Mouse (Mus musculus): Measurements from ENCODE around the gene Tbx15. TPM values are rescaled to one million over a fixed set of nuclear protein-coding genes. Genes with fewer than 3 reads are reported as not detected.

Tbx15 gene
- polyA plus RNA-seq, 1 experiment from 2014 or later: 1.1 TPM

- H3K27me3 ChIP-seq (ENCODE audit: control insufficient read depth, insufficient read depth, low read length): no peaks in the 10 kb centered on the region
- H3K4me1 ChIP-seq (ENCODE audit: control insufficient read depth, insufficient read depth, low read length): no peaks in the 10 kb centered on the region
- H3K27ac ChIP-seq (ENCODE audit: low read length): no peak overlapping the region
- ATAC-seq (ENCODE audit: insufficient read depth, low FRiP score): no peak
- no peaks in the 10 kb centered on the region for H3K36me3 ChIP-seq (ENCODE audit: control insufficient read depth, insufficient read depth, low read length)
- no peak overlapping the region for H3K4me2 ChIP-seq (ENCODE audit: low read depth, low read length)
- H3K9me3 ChIP-seq (replicated peaks; ENCODE audit: control insufficient read depth, low read length): no peaks in the 10 kb centered on the region
- no peak overlapping the region for H3K4me3 ChIP-seq (replicated peaks; ENCODE audit: low read length)
- WGBS: 64% methylated on average over 7 of the region's 7 CpGs
- no peak overlapping the region for H3K9ac ChIP-seq (ENCODE audit: low read length)
Measured at GRCm38 (mm10) chr3:99311943-99312635, 71.9 kb downstream of the Tbx15 start.

- H3K27ac ChIP-seq (ENCODE audit: low read length): no peak overlapping the region
- no peak overlapping the region for H3K9ac ChIP-seq (ENCODE audit: low read length)
- no peaks in the 10 kb centered on the region for H3K9me3 ChIP-seq (replicated peaks; ENCODE audit: control insufficient read depth, low read length)
- H3K4me1 ChIP-seq (ENCODE audit: control insufficient read depth, insufficient read depth, low read length): no peaks in the 10 kb centered on the region
- WGBS: 91% methylated on average over 2 of the region's 2 CpGs
- H3K36me3 ChIP-seq (ENCODE audit: control insufficient read depth, insufficient read depth, low read length): no peaks in the 10 kb centered on the region
- H3K4me3 ChIP-seq (replicated peaks; ENCODE audit: low read length): no peak overlapping the region
- ATAC-seq (ENCODE audit: insufficient read depth, low FRiP score): no peak
- H3K4me2 ChIP-seq (ENCODE audit: low read depth, low read length): no peak overlapping the region
- no peaks in the 10 kb centered on the region for H3K27me3 ChIP-seq (ENCODE audit: control insufficient read depth, insufficient read depth, low read length)
Measured at GRCm38 (mm10) chr3:99322345-99322744, 82.2 kb downstream of the Tbx15 start.

- H3K36me3 ChIP-seq (ENCODE audit: control insufficient read depth, insufficient read depth, low read length): no peaks in the 10 kb centered on the region
- no peaks in the 10 kb centered on the region for H3K9me3 ChIP-seq (replicated peaks; ENCODE audit: control insufficient read depth, low read length)
- WGBS: 78% methylated on average over 5 of the region's 5 CpGs
- H3K27ac ChIP-seq (ENCODE audit: low read length): no peak overlapping the region
- no peaks in the 10 kb centered on the region for H3K4me1 ChIP-seq (ENCODE audit: control insufficient read depth, insufficient read depth, low read length)
- ATAC-seq (ENCODE audit: insufficient read depth, low FRiP score): no peak
- H3K4me3 ChIP-seq (replicated peaks; ENCODE audit: low read length): no peak overlapping the region
- H3K27me3 ChIP-seq (ENCODE audit: control insufficient read depth, insufficient read depth, low read length): no peaks in the 10 kb centered on the region
- H3K4me2 ChIP-seq (ENCODE audit: low read depth, low read length): no peak overlapping the region
- H3K9ac ChIP-seq (ENCODE audit: low read length): no peak overlapping the region
Measured at GRCm38 (mm10) chr3:99329316-99329715, 89.1 kb downstream of the Tbx15 start.

- WGBS: 83% methylated on average over 8 of the region's 8 CpGs
- Histone ChIP-seq H3K9me3 (replicated peaks; ENCODE audit: control insufficient read depth, low read length) (no peaks in the 10 kb centered on the region), H3K9ac (ENCODE audit: low read length) (no peak overlapping the region), H3K36me3 (ENCODE audit: control insufficient read depth, insufficient read depth, low read length) (no peaks in the 10 kb centered on the region), H3K4me3 (replicated peaks; ENCODE audit: low read length) (no peak overlapping the region), H3K4me1 (ENCODE audit: control insufficient read depth, insufficient read depth, low read length) (no peaks in the 10 kb centered on the region), H3K4me2 (ENCODE audit: low read depth, low read length) (no peak overlapping the region), H3K27me3 (ENCODE audit: control insufficient read depth, insufficient read depth, low read length) (no peaks in the 10 kb centered on the region), H3K27ac (ENCODE audit: low read length) (no peak overlapping the region)
- ATAC-seq (ENCODE audit: insufficient read depth, low FRiP score): no peak
Measured at GRCm38 (mm10) chr3:99331086-99331485, 90.9 kb downstream of the Tbx15 start.

- H3K36me3 ChIP-seq (ENCODE audit: control insufficient read depth, insufficient read depth, low read length): no peaks in the 10 kb centered on the region
Measured at GRCm38 (mm10) chr3:99336866-99337265, 96.7 kb downstream of the Tbx15 start.

GRCm38 (mm10) chr3:99338756-99339155, 98.6 kb downstream of the Tbx15 start:
- Histone ChIP-seq H3K4me1 (ENCODE audit: control insufficient read depth, insufficient read depth, low read length) (no peaks in the 10 kb centered on the region), H3K9me3 (replicated peaks; ENCODE audit: control insufficient read depth, low read length) (no peaks in the 10 kb centered on the region), H3K4me3 (replicated peaks; ENCODE audit: low read length) (no peak overlapping the region), H3K9ac (ENCODE audit: low read length) (no peak overlapping the region), H3K27me3 (ENCODE audit: control insufficient read depth, insufficient read depth, low read length) (no peaks in the 10 kb centered on the region), H3K4me2 (ENCODE audit: low read depth, low read length) (no peak overlapping the region), H3K36me3 (ENCODE audit: control insufficient read depth, insufficient read depth, low read length) (no peaks in the 10 kb centered on the region), H3K27ac (ENCODE audit: low read length) (no peak overlapping the region)
- 63% methylated on average over 1 of the region's 1 CpGs for WGBS
- no peak for ATAC-seq (ENCODE audit: insufficient read depth, low FRiP score)

More at GRCm38 (mm10) chr3:99336866-99337265, 96.7 kb downstream of the Tbx15 start:
- Histone ChIP-seq H3K27me3 (ENCODE audit: control insufficient read depth, insufficient read depth, low read length) (no peaks in the 10 kb centered on the region), H3K4me3 (replicated peaks; ENCODE audit: low read length) (no peak overlapping the region), H3K27ac (ENCODE audit: low read length) (no peak overlapping the region), H3K4me2 (ENCODE audit: low read depth, low read length) (no peak overlapping the region), H3K9ac (ENCODE audit: low read length) (no peak overlapping the region), H3K4me1 (ENCODE audit: control insufficient read depth, insufficient read depth, low read length) (no peaks in the 10 kb centered on the region), H3K9me3 (replicated peaks; ENCODE audit: control insufficient read depth, low read length) (no peaks in the 10 kb centered on the region)
- WGBS: 79% methylated on average over 2 of the region's 2 CpGs
- ATAC-seq (ENCODE audit: insufficient read depth, low FRiP score): no peak

- 65% methylated on average over 3 of the region's 3 CpGs for WGBS
- Histone ChIP-seq H3K9me3 (replicated peaks; ENCODE audit: control insufficient read depth, low read length) (no peaks in the 10 kb centered on the region), H3K9ac (ENCODE audit: low read length) (no peak overlapping the region), H3K27ac (ENCODE audit: low read length) (no peak overlapping the region), H3K27me3 (ENCODE audit: control insufficient read depth, insufficient read depth, low read length) (no peaks in the 10 kb centered on the region), H3K4me1 (ENCODE audit: control insufficient read depth, insufficient read depth, low read length) (no peaks in the 10 kb centered on the region), H3K4me2 (ENCODE audit: low read depth, low read length) (no peak overlapping the region), H3K4me3 (replicated peaks; ENCODE audit: low read length) (no peak overlapping the region), H3K36me3 (ENCODE audit: control insufficient read depth, insufficient read depth, low read length) (no peaks in the 10 kb centered on the region)
- no peak for ATAC-seq (ENCODE audit: insufficient read depth, low FRiP score)
Measured at GRCm38 (mm10) chr3:99340021-99340420, 99.8 kb downstream of the Tbx15 start.

GRCm38 (mm10) chr3:99379616-99380250, 139.6 kb downstream of the Tbx15 start:
- no peak for ATAC-seq (ENCODE audit: insufficient read depth, low FRiP score)

GRCm38 (mm10) chr3:99387127-99387526, 146.9 kb downstream of the Tbx15 start:
- Histone ChIP-seq H3K9me3 (replicated peaks; ENCODE audit: control insufficient read depth, low read length) (no peaks in the 10 kb centered on the region), H3K4me2 (ENCODE audit: low read depth, low read length) (no peak overlapping the region), H3K9ac (ENCODE audit: low read length) (no peak overlapping the region), H3K27ac (ENCODE audit: low read length) (no peak overlapping the region), H3K4me1 (ENCODE audit: control insufficient read depth, insufficient read depth, low read length) (no peaks in the 10 kb centered on the region), H3K27me3 (ENCODE audit: control insufficient read depth, insufficient read depth, low read length) (no peaks in the 10 kb centered on the region), H3K4me3 (replicated peaks; ENCODE audit: low read length) (no peak overlapping the region), H3K36me3 (ENCODE audit: control insufficient read depth, insufficient read depth, low read length) (no peaks in the 10 kb centered on the region)
- 54% methylated on average over 3 of the region's 4 CpGs for WGBS
- ATAC-seq (ENCODE audit: insufficient read depth, low FRiP score): no peak

More at GRCm38 (mm10) chr3:99379616-99380250, 139.6 kb downstream of the Tbx15 start:
- WGBS: 72% methylated on average over 2 of the region's 2 CpGs
- Histone ChIP-seq H3K36me3 (ENCODE audit: control insufficient read depth, insufficient read depth, low read length) (no peaks in the 10 kb centered on the region), H3K4me3 (replicated peaks; ENCODE audit: low read length) (no peak overlapping the region), H3K9ac (ENCODE audit: low read length) (no peak overlapping the region), H3K27me3 (ENCODE audit: control insufficient read depth, insufficient read depth, low read length) (no peaks in the 10 kb centered on the region), H3K4me1 (ENCODE audit: control insufficient read depth, insufficient read depth, low read length) (no peaks in the 10 kb centered on the region), H3K4me2 (ENCODE audit: low read depth, low read length) (no peak overlapping the region), H3K27ac (ENCODE audit: low read length) (no peak overlapping the region), H3K9me3 (replicated peaks; ENCODE audit: control insufficient read depth, low read length) (no peaks in the 10 kb centered on the region)
